Comparison of ENCODE assay signal across 20 mouse cellular contexts in the genomic region with DNA sequence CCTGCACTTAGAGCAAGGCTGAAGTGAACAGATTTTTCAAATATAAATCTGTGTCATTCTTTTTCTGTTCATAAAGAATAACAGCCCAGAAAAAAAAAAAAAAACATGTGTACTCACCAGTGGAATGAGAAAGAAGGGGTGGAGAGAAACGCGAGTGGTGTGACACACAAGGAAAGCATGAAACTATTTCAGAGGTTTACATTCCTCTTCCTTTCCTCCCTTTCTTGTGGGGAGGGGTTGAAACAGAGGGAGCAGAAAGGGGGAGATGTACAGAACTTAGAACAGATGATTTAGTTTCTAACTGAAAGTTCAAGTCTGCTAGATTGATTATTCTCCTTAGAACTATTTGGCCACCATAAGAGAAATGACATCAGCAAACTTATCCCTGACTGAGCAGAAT. TPM values are rescaled to one million over a fixed set of nuclear protein-coding genes. Genes with fewer than 3 reads are reported as not detected.
DNase-seq lines count a peak whose midpoint lies in the region; ATAC-seq and TF ChIP-seq lines count a peak whose summit lies in the region.
"Had no signal": no experiment of that assay in that cellular context is flagged by ENCODE, and none has a peak within 500 bp of the region (broad histone marks: within the 10 kb centered on the region; RNA-seq: fewer than 3 reads in every experiment).

No protein-coding gene starts in this region.

- H3K27me3 ChIP-seq in intestine, embryonic 14.5 days (replicated peaks; ENCODE audit: control insufficient read depth, insufficient read depth, low read length): no peaks in the 10 kb centered on the region
- no peaks in the 10 kb centered on the region for H3K27me3 ChIP-seq in intestine, embryonic 15.5 days (replicated peaks)
- no peaks in the 10 kb centered on the region for H3K27me3 ChIP-seq in embryonic facial prominence, embryonic 14.5 days (replicated peaks; ENCODE audit: control insufficient read depth, insufficient read depth, low read length)
- no peaks in the 10 kb centered on the region for H3K27me3 ChIP-seq in myocyte (ENCODE audit: control insufficient read depth, insufficient read depth, insufficient read length)
- H3K27me3 ChIP-seq: hindbrain, embryonic 12.5 days had no signal

- DNase-seq in intestine, embryonic 14.5 days (ENCODE audit: low spot score): no peak
- DNase-seq in 3134 (ENCODE audit: extremely low read depth, insufficient read length, low spot score): peak; percentile 67
- peak; percentile 61 for DNase-seq in embryonic facial prominence, embryonic 14.5 days (ENCODE audit: low spot score)
- DNase-seq in layer of hippocampus, adult 9-10 months (ENCODE audit: low spot score): no peak
- no peak for DNase-seq in adrenal gland, postnatal 36 days
- DNase-seq: B cell, adult 2 months; cerebellum, adult 11 months; cerebellum, postnatal 36 days; gastrocnemius, postnatal 10 days; kidney, adult 18-20 months; layer of hippocampus, adult 9-11 months; liver; liver, postnatal 0 days; right cerebral cortex, postnatal 14 days; thymus, postnatal 36 days had no signal

- no peaks in the 10 kb centered on the region for H3K9me3 ChIP-seq in intestine, embryonic 14.5 days (ENCODE audit: control insufficient read depth, low read length)
- H3K9me3 ChIP-seq in intestine, embryonic 15.5 days: no peaks in the 10 kb centered on the region
- H3K9me3 ChIP-seq in embryonic facial prominence, embryonic 14.5 days (ENCODE audit: control insufficient read depth, low read length): no peaks in the 10 kb centered on the region
- H3K9me3 ChIP-seq: forebrain, embryonic 10.5 days; hindbrain, embryonic 12.5 days had no signal

- no peaks in the 10 kb centered on the region for H3K36me3 ChIP-seq in intestine, embryonic 14.5 days (ENCODE audit: control insufficient read depth, insufficient read depth, low read length)
- no peaks in the 10 kb centered on the region for H3K36me3 ChIP-seq in intestine, embryonic 15.5 days
- no peaks in the 10 kb centered on the region for H3K36me3 ChIP-seq in embryonic facial prominence, embryonic 14.5 days (ENCODE audit: control insufficient read depth, insufficient read depth, low read length)
- H3K36me3 ChIP-seq in myocyte (ENCODE audit: control insufficient read depth, insufficient read depth): no peaks in the 10 kb centered on the region
- H3K36me3 ChIP-seq: forebrain, embryonic 10.5 days; hindbrain, embryonic 12.5 days had no signal

- TF ChIP-seq POLR2A in myocyte (IDR thresholded peaks at IDR 0.05; ENCODE audit: insufficient read length, low read depth): no peak

- no peak overlapping the region for H3K9ac ChIP-seq in intestine, embryonic 14.5 days (ENCODE audit: low read length)
- no peak overlapping the region for H3K9ac ChIP-seq in intestine, embryonic 15.5 days
- no peak overlapping the region for H3K9ac ChIP-seq in embryonic facial prominence, embryonic 14.5 days (ENCODE audit: low read depth, low read length)
- H3K9ac ChIP-seq: hindbrain, embryonic 12.5 days; liver, postnatal 0 days had no signal

- H3K4me1 ChIP-seq in intestine, embryonic 14.5 days (replicated peaks; ENCODE audit: control insufficient read depth, insufficient read depth, low read length): no peaks in the 10 kb centered on the region
- H3K4me1 ChIP-seq in intestine, embryonic 15.5 days (replicated peaks): no peaks in the 10 kb centered on the region
- peaks cover 6% of the 10 kb centered on the region; the same call in 1 of the 2 replicates for H3K4me1 ChIP-seq in embryonic facial prominence, embryonic 14.5 days (ENCODE audit: control insufficient read depth, insufficient read depth, low read length)
- H3K4me1 ChIP-seq: forebrain, embryonic 10.5 days; hindbrain, embryonic 12.5 days had no signal

- H3K4me3 ChIP-seq in intestine, embryonic 14.5 days (ENCODE audit: low read depth, low read length): no peak overlapping the region
- no peak overlapping the region for H3K4me3 ChIP-seq in intestine, embryonic 15.5 days (replicated peaks)
- H3K4me3 ChIP-seq in embryonic facial prominence, embryonic 14.5 days (ENCODE audit: low read depth, low read length): no peak overlapping the region
- no peak overlapping the region for H3K4me3 ChIP-seq in myocyte
- H3K4me3 ChIP-seq: forebrain, embryonic 10.5 days; hindbrain, embryonic 12.5 days had no signal

- no peaks in the 10 kb centered on the region for H3K79me2 ChIP-seq in myocyte (ENCODE audit: control insufficient read depth, insufficient read depth)

- no peak for ATAC-seq in intestine, embryonic 14.5 days (replicated peaks; ENCODE audit: low FRiP score, low TSS enrichment, low read depth)
- no peak for ATAC-seq in intestine, embryonic 15.5 days
- ATAC-seq in embryonic facial prominence, embryonic 14.5 days (ENCODE audit: low read depth): no peak
- ATAC-seq: liver, postnatal 0 days had no signal

- no peak overlapping the region; the same call in 1 of the 2 replicates for H3K4me2 ChIP-seq in intestine, embryonic 14.5 days (ENCODE audit: low read length)
- no peak overlapping the region for H3K4me2 ChIP-seq in intestine, embryonic 15.5 days (replicated peaks)
- H3K4me2 ChIP-seq in embryonic facial prominence, embryonic 14.5 days (ENCODE audit: low read depth, low read length): no peak overlapping the region
- H3K4me2 ChIP-seq in myocyte (ENCODE audit: low read depth): peak overlapping the region; percentile 71
- H3K4me2 ChIP-seq: hindbrain, embryonic 12.5 days; midbrain, embryonic 11.5 days had no signal

- 17% methylated on average over 2 of the region's 2 CpGs for WGBS in intestine, embryonic 14.5 days
- 34% methylated on average over 2 of the region's 2 CpGs for WGBS in intestine, embryonic 15.5 days
- 13% methylated on average over 2 of the region's 2 CpGs for WGBS in embryonic facial prominence, embryonic 14.5 days

- H3K27ac ChIP-seq in intestine, embryonic 14.5 days (ENCODE audit: low read depth): peak overlapping the region; percentile 64
- no peak overlapping the region for H3K27ac ChIP-seq in intestine, embryonic 15.5 days
- H3K27ac ChIP-seq in embryonic facial prominence, embryonic 14.5 days (replicated peaks; ENCODE audit: low read depth, low read length): peak overlapping the region; percentile 54; the same call in 1 of the 2 replicates
- H3K27ac ChIP-seq: forebrain, embryonic 10.5 days; hindbrain, embryonic 12.5 days had no signal

- H3ac ChIP-seq in myocyte (ENCODE audit: control insufficient read depth, insufficient read length): no peak overlapping the region

TF ChIP-seq in myocyte, 11 proteins besides CTCF, POLR2A, EP300 and RAD21:
- TF ChIP-seq USF1 (IDR thresholded peaks at IDR 0.05; ENCODE audit: low read depth): no peak
- TF ChIP-seq TCF12 (IDR thresholded peaks at IDR 0.05; ENCODE audit: insufficient read depth, poor library complexity, severe bottlenecking): no peak
- no peak for TF ChIP-seq SRF (IDR thresholded peaks at IDR 0.05; ENCODE audit: control insufficient read depth, insufficient read length, low read depth)
- TF ChIP-seq MAX (IDR thresholded peaks at IDR 0.05; ENCODE audit: low read depth): no peak
- TF ChIP-seq E2F4 (IDR thresholded peaks at IDR 0.05; ENCODE audit: insufficient read depth): no peak
- no peak for TF ChIP-seq MYOG (IDR thresholded peaks at IDR 0.05; ENCODE audit: control insufficient read depth in 1 of 3, insufficient read depth in 1 of 3, insufficient read length in 2 of 3, low read depth in 2 of 3)
- TF ChIP-seq POLR2AphosphoS2 (IDR thresholded peaks at IDR 0.05; ENCODE audit: insufficient read length, low read depth): no peak
- no peak for TF ChIP-seq CEBPB (IDR thresholded peaks at IDR 0.05; ENCODE audit: insufficient read depth, poor library complexity, severe bottlenecking)
- TF ChIP-seq MYOD1 (IDR thresholded peaks at IDR 0.05; ENCODE audit: control insufficient read depth in 1 of 3, insufficient read length in 2 of 3, low read depth in 2 of 3): no peak
- no peak for TF ChIP-seq TCF3 (IDR thresholded peaks at IDR 0.05; ENCODE audit: insufficient read length, low read depth)
- no peak for TF ChIP-seq REST (IDR thresholded peaks at IDR 0.05; ENCODE audit: insufficient read depth, insufficient read length)

RNA-seq across cellular contexts. Expression of gene Col5a2, which starts 38.1 kb away (rescaled TPM):
- polyA plus RNA-seq in intestine, embryonic 14.5 days (2014; fragmentation: Nextera tagmentation; extraction: Ambion mirVana): 84.8 and 95.3 TPM in 2 replicates
- 68.0 and 78.0 TPM in 2 replicates for polyA plus RNA-seq in intestine, embryonic 15.5 days (2015; fragmentation: Nextera tagmentation; extraction: Ambion mirVana)
- 213 and 231 TPM in 2 replicates for polyA plus RNA-seq in embryonic facial prominence, embryonic 14.5 days (2014; fragmentation: Nextera tagmentation; extraction: Ambion mirVana)
- polyA plus RNA-seq in myocyte (2012; fragmentation: generic; extraction: Trizol): 115 TPM
- total RNA-seq in adrenal gland, postnatal 36 days (2021): 10 to 100 TPM; 11.4 to 23.9 TPM

Comparison
In these comparisons a context has a peak if more than half of its experiments do, and no peak if none do; other contexts are left out.
1. DNase-seq: peak in 3134 (single experiment) and embryonic facial prominence, embryonic 14.5 days (single experiment); none in intestine, embryonic 14.5 days (single experiment), layer of hippocampus, adult 9-10 months (single experiment) and adrenal gland, postnatal 36 days (0 of 2).